ENCODE assay signal across 14 mouse cellular contexts in genomic region chr11:104269385-104269822, GRCm38 (mm10). TPM values are rescaled to one million over a fixed set of nuclear protein-coding genes. Genes with fewer than 3 reads are reported as not detected.
DNase-seq lines count a peak whose midpoint lies in the region; ATAC-seq lines count a peak whose summit lies in the region.
"Had no signal": no experiment of that assay in that cellular context is flagged by ENCODE, and none has a peak within 500 bp of the region (broad histone marks: within the 10 kb centered on the region; RNA-seq: fewer than 3 reads in every experiment).

No protein-coding gene starts in this region.

- no peak overlapping the region for H3K4me2 ChIP-seq in hindbrain, embryonic 12.5 days (replicated peaks)
- H3K4me2 ChIP-seq in hindbrain, embryonic 13.5 days = no peak overlapping the region
- no peak overlapping the region for H3K4me2 ChIP-seq in midbrain, embryonic 13.5 days (replicated peaks)
- H3K4me2 ChIP-seq: forebrain, embryonic 12.5 days; heart, embryonic 15.5 days; liver, embryonic 11.5 days had no signal

- no peak overlapping the region for H3K9ac ChIP-seq in hindbrain, embryonic 12.5 days
- no peak overlapping the region for H3K9ac ChIP-seq in hindbrain, embryonic 13.5 days
- H3K9ac ChIP-seq in midbrain, embryonic 13.5 days (replicated peaks) = no peak overlapping the region
- H3K9ac ChIP-seq: forebrain, embryonic 12.5 days; heart, embryonic 15.5 days had no signal

- 53% methylated on average over 9 of the region's 9 CpGs for WGBS in hindbrain, embryonic 12.5 days
- WGBS in hindbrain, embryonic 13.5 days = 61% methylated on average over 9 of the region's 9 CpGs
- WGBS in midbrain, embryonic 13.5 days = 66% methylated on average over 9 of the region's 9 CpGs

- DNase-seq in adrenal gland, adult 2 months = peak; percentile 94
- peak; percentile 29 to 42 for DNase-seq in heart, postnatal 14 days
- DNase-seq in kidney, postnatal 36 days = peak; percentile 86 to 93
- DNase-seq in right cerebral cortex, adult 2 months (ENCODE audit: low spot score in 2 of 2) = no peak
- DNase-seq in T-cell, adult 2 months (ENCODE audit: low spot score) = no peak
- DNase-seq: layer of hippocampus, adult 9-11 months; right cerebral cortex, postnatal 14 days had no signal

- no peak overlapping the region for H3K27ac ChIP-seq in hindbrain, embryonic 12.5 days
- no peak overlapping the region for H3K27ac ChIP-seq in hindbrain, embryonic 13.5 days
- no peak overlapping the region for H3K27ac ChIP-seq in midbrain, embryonic 13.5 days
- H3K27ac ChIP-seq: forebrain, embryonic 12.5 days; heart, embryonic 15.5 days; stomach, postnatal 0 days had no signal

- peaks cover 16% of the 10 kb centered on the region for H3K4me1 ChIP-seq in hindbrain, embryonic 12.5 days
- peaks cover 33% of the 10 kb centered on the region for H3K4me1 ChIP-seq in hindbrain, embryonic 13.5 days (replicated peaks)
- H3K4me1 ChIP-seq in midbrain, embryonic 13.5 days (replicated peaks) = peaks cover 24% of the 10 kb centered on the region

- H3K9me3 ChIP-seq in hindbrain, embryonic 12.5 days (replicated peaks) = no peaks in the 10 kb centered on the region
- H3K9me3 ChIP-seq in hindbrain, embryonic 13.5 days = no peaks in the 10 kb centered on the region
- H3K9me3 ChIP-seq in midbrain, embryonic 13.5 days = no peaks in the 10 kb centered on the region
- H3K9me3 ChIP-seq: forebrain, embryonic 12.5 days; heart, embryonic 15.5 days had no signal

- intact Hi-C loops in heart, postnatal 14 days (cut with DNase I) = no loop called here

- no peaks in the 10 kb centered on the region for H3K36me3 ChIP-seq in hindbrain, embryonic 12.5 days
- peaks cover 4% of the 10 kb centered on the region; the same call in 1 of the 2 replicates for H3K36me3 ChIP-seq in hindbrain, embryonic 13.5 days
- H3K36me3 ChIP-seq in midbrain, embryonic 13.5 days = no peaks in the 10 kb centered on the region
- H3K36me3 ChIP-seq: forebrain, embryonic 12.5 days; heart, embryonic 15.5 days had no signal

- no peak overlapping the region for H3K4me3 ChIP-seq in hindbrain, embryonic 12.5 days
- no peak overlapping the region for H3K4me3 ChIP-seq in hindbrain, embryonic 13.5 days
- no peak overlapping the region for H3K4me3 ChIP-seq in midbrain, embryonic 13.5 days (replicated peaks)
- H3K4me3 ChIP-seq: forebrain, embryonic 12.5 days; heart, embryonic 15.5 days had no signal

- ATAC-seq in hindbrain, embryonic 12.5 days (ENCODE audit: low FRiP score) = 0 out of 2 replicates have a peak, but pooled peaks have one; percentile 32
- no peak for ATAC-seq in hindbrain, embryonic 13.5 days (ENCODE audit: low FRiP score)
- no peak for ATAC-seq in midbrain, embryonic 13.5 days

- no peaks in the 10 kb centered on the region for H3K27me3 ChIP-seq in hindbrain, embryonic 12.5 days
- no peaks in the 10 kb centered on the region for H3K27me3 ChIP-seq in hindbrain, embryonic 13.5 days
- no peaks in the 10 kb centered on the region for H3K27me3 ChIP-seq in midbrain, embryonic 13.5 days
- H3K27me3 ChIP-seq: forebrain, embryonic 12.5 days; heart, embryonic 15.5 days had no signal

RNA-seq across cellular contexts. Expression of gene Mapt, which starts 38.2 kb away (rescaled TPM):
- 235 and 248 TPM in 2 replicates for polyA plus RNA-seq in hindbrain, embryonic 12.5 days (2016; fragmentation: Nextera tagmentation; extraction: Ambion mirVana)
- 711 and 738 TPM in 2 replicates for polyA plus RNA-seq in hindbrain, embryonic 13.5 days (2015; fragmentation: Nextera tagmentation; extraction: Ambion mirVana)
- 100 to 1,000 TPM in 1 of 2 experiments, 10 to 100 TPM in 1; 95.3 to 270 TPM for total RNA-seq in adrenal gland, adult 2 months (2021)
- 38.0 and 59.1 TPM in 2 replicates for polyA plus RNA-seq in adrenal gland, adult 2 months (2012; rRNA removed)
- total RNA-seq in heart, postnatal 14 days (2021) = 10 to 100 TPM; 51.5 to 54.4 TPM
- polyA plus RNA-seq in midbrain, embryonic 13.5 days (2015; fragmentation: Nextera tagmentation; extraction: Ambion mirVana) = 537 and 610 TPM in 2 replicates

Comparison
In these comparisons a context has a peak if more than half of its experiments do, and no peak if none do; other contexts are left out.
1. DNase-seq: peak in adrenal gland, adult 2 months (single experiment), heart, postnatal 14 days (2 of 2) and kidney, postnatal 36 days (2 of 2); none in right cerebral cortex, adult 2 months (0 of 2) and T-cell, adult 2 months (single experiment).